Mouse (Mus musculus) liver, adult 2 months (tissue): ENCODE results near the gene Slc44a2.

ENCODE experiments used
- CTCF ChIP-seq: fragments of 200-500 bp; IDR thresholded peaks from 2 replicates; pipeline ENCODE4 v1.5.1; 2011; ENCODE audit warnings: low read depth, low read length, control low read depth
- POLR2A ChIP-seq: fragments of 200-500 bp; IDR thresholded peaks from 2 replicates; pipeline ENCODE4 v1.6.1; 2011; ENCODE audit warnings: low read length, control low read depth; ENCODE audit not compliant: insufficient read depth; ENCODE audit errors: extremely low read depth

DNA sequence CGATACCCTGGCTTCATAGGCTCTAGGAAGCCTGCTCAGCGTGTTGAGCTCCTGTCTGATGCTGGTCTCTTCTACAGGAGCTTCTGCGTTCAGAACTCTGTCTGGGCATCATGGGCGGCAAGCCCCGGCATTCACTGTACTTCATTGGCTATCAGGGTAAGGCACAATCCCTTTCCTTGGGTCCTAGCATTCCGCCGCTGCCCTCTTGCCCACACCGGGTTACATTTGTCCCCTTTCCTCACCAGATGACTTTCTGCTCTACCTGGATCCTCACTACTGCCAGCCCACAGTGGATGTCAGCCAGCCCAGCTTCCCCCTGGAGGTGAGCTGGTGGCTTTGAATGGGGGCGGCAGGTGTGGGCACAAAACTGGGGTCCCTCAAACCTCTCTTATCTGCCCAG lies 48.1 kb upstream of the Slc44a2 start:
- TF ChIP-seq CTCF = no peak
- no peak for TF ChIP-seq POLR2A
